Comparison of ENCODE assay signal across 14 mouse cellular contexts in the genomic region with DNA sequence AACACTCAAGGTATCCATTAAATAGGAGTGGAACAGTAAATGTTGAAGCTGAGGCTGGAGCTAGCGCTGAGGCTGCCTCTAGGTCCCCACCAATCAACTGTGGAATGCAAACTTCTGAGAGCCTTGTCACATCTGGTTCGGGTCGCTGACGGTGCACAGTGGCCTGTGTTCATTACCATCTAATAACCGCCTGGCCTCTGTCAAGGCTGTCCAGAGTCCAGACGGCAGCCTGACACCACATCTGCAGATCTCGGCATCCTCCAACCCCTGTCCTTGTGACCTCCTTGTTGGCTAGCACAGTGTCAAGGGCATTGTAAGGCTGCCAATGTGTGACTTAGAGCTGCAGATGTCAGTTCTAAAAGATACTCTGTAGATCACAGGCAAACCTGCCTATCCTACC.
A peak's percentile ranks its signal among the peaks of the same experiment; 100 is the strongest.
DNase-seq lines count a peak whose midpoint lies in the region; ATAC-seq lines count a peak whose summit lies in the region.
"Had no signal": no experiment of that assay in that cellular context is flagged by ENCODE, and none has a peak within 500 bp of the region (broad histone marks: within the 10 kb centered on the region; RNA-seq: fewer than 3 reads in every experiment).

No protein-coding gene starts in this region.

- 10% methylated on average over 7 of the region's 7 CpGs for WGBS in kidney, embryonic 14.5 days
- WGBS in limb, embryonic 10.5 days, result 10% methylated on average over 7 of the region's 7 CpGs

- no peaks in the 10 kb centered on the region for H3K27me3 ChIP-seq in kidney, embryonic 14.5 days (ENCODE audit: control insufficient read depth, insufficient read depth, low read length)
- H3K27me3 ChIP-seq in limb, embryonic 10.5 days (ENCODE audit: low read depth, poor library complexity, severe bottlenecking), result no peaks in the 10 kb centered on the region
- H3K27me3 ChIP-seq: embryonic facial prominence, embryonic 12.5 days; hindbrain, embryonic 15.5 days; midbrain, embryonic 12.5 days had no signal

- no peaks in the 10 kb centered on the region for H3K36me3 ChIP-seq in kidney, embryonic 14.5 days (ENCODE audit: control insufficient read depth, insufficient read depth, low read length)
- no peaks in the 10 kb centered on the region for H3K36me3 ChIP-seq in limb, embryonic 10.5 days
- H3K36me3 ChIP-seq: embryonic facial prominence, embryonic 12.5 days; hindbrain, embryonic 15.5 days; midbrain, embryonic 12.5 days had no signal

- H3K4me3 ChIP-seq in kidney, embryonic 14.5 days (ENCODE audit: low read length), result no peak overlapping the region
- no peak overlapping the region for H3K4me3 ChIP-seq in limb, embryonic 10.5 days
- H3K4me3 ChIP-seq: embryonic facial prominence, embryonic 12.5 days; hindbrain, embryonic 15.5 days; left cerebral cortex, adult 2 months; midbrain, embryonic 12.5 days had no signal

- no peak overlapping the region for H3K9ac ChIP-seq in kidney, embryonic 14.5 days (ENCODE audit: low read depth, low read length)
- H3K9ac ChIP-seq: embryonic facial prominence, embryonic 12.5 days; hindbrain, embryonic 15.5 days; midbrain, embryonic 12.5 days had no signal

- ATAC-seq in kidney, embryonic 14.5 days (ENCODE audit: low FRiP score, low TSS enrichment), result peak; percentile 46; the same call in 1 of the 2 replicates
- ATAC-seq in monocyte, adult 5-6 weeks (replicated peaks; ENCODE audit: insufficient number of reproducible peaks, low FRiP score, low TSS enrichment, poor library complexity, severe bottlenecking), result no peak

- peaks cover 19% of the 10 kb centered on the region; the same call in 1 of the 2 replicates for H3K4me1 ChIP-seq in kidney, embryonic 14.5 days (ENCODE audit: control insufficient read depth, insufficient read depth, low read length)
- peaks cover 58% of the 10 kb centered on the region for H3K4me1 ChIP-seq in limb, embryonic 10.5 days
- H3K4me1 ChIP-seq: hindbrain, embryonic 15.5 days; midbrain, embryonic 12.5 days had no signal

- no peak for DNase-seq in kidney, adult 9 months
- DNase-seq in adrenal gland, adult 8-10 months, result peak; percentile 57
- DNase-seq in embryo, embryonic 10.5 days (ENCODE audit: low spot score), result peak; percentile 76
- DNase-seq in limb, embryonic 10.5 days (ENCODE audit: low spot score), result peak; percentile 82
- DNase-seq in layer of hippocampus, adult 9-11 months, result no peak
- DNase-seq: cerebellum, adult 18-20 months; lung, postnatal 14 days had no signal

- no peaks in the 10 kb centered on the region for H3K9me3 ChIP-seq in kidney, embryonic 14.5 days (ENCODE audit: control insufficient read depth, low read length)
- no peaks in the 10 kb centered on the region for H3K9me3 ChIP-seq in limb, embryonic 10.5 days (replicated peaks)
- H3K9me3 ChIP-seq: embryonic facial prominence, embryonic 12.5 days; hindbrain, embryonic 15.5 days; midbrain, embryonic 12.5 days had no signal

- no peak overlapping the region for H3K27ac ChIP-seq in kidney, embryonic 14.5 days (ENCODE audit: low read depth, low read length)
- H3K27ac ChIP-seq in limb, embryonic 10.5 days, result peak overlapping the region; percentile 39; the same call in 1 of the 2 replicates
- H3K27ac ChIP-seq: hindbrain, embryonic 15.5 days; left cerebral cortex, adult 2 months; midbrain, embryonic 12.5 days had no signal

- H3K4me2 ChIP-seq in kidney, embryonic 14.5 days (replicated peaks; ENCODE audit: low read depth, low read length), result no peak overlapping the region
- H3K4me2 ChIP-seq: embryonic facial prominence, embryonic 12.5 days; hindbrain, embryonic 15.5 days; liver, embryonic 11.5 days; midbrain, embryonic 12.5 days had no signal

Comparison
In these comparisons a context has a peak if more than half of its experiments do, and no peak if none do; other contexts are left out.
1. DNase-seq: peak in adrenal gland, adult 8-10 months (single experiment), embryo, embryonic 10.5 days (single experiment) and limb, embryonic 10.5 days (single experiment); none in kidney, adult 9 months (single experiment) and layer of hippocampus, adult 9-11 months (single experiment).